Mouse (Mus musculus): Measurements from ENCODE around the gene Rrm2. TPM values are rescaled to one million over a fixed set of nuclear protein-coding genes. Genes with fewer than 3 reads are reported as not detected.

The Rrm2 gene
- polyA plus RNA-seq (2017; shearing (Covaris generic)), result 46.8 TPM

GRCm38 (mm10) chr12:24707954-24708823 lies at the start of gene Rrm2:
Gene Rrm2, plus strand, starts transcription at chr12:24708241.

GRCm38 (mm10) chr12:24681286-24682023 lies 26.6 kb upstream of the Rrm2 start, which contains the start of gene Cys1:
Gene Cys1, minus strand, starts transcription at chr12:24681813.

Other genes starting within 250 kb of the Rrm2 start
- 72.5 TPM for gene Taf1b, start 209.9 kb upstream of the Rrm2 start, polyA plus RNA-seq (2017; shearing (Covaris generic))
- gene Grhl1, start 136.0 kb upstream of the Rrm2 start, polyA plus RNA-seq (2017; shearing (Covaris generic)), result 4.6 TPM
- 1.8 TPM for gene Klf11, start 57.0 kb upstream of the Rrm2 start, polyA plus RNA-seq (2017; shearing (Covaris generic))
- not detected for gene Cys1, start 26.4 kb upstream of the Rrm2 start, polyA plus RNA-seq (2017; shearing (Covaris generic))
- 0.15 TPM for gene Mboat2, start 122.6 kb downstream of the Rrm2 start, polyA plus RNA-seq (2017; shearing (Covaris generic))

All from activated CD4-positive, CD25-positive, alpha-beta regulatory T cell, adult 9 weeks (primary cell).